Mouse (Mus musculus) heart, embryonic 10.5 days (tissue): ENCODE results near the gene Tob1. TPM values are rescaled to one million over a fixed set of nuclear protein-coding genes. Genes with fewer than 3 reads are reported as not detected.

ENCODE experiments used
- polyA plus RNA-seq: library from polyadenylated mRNA; unstranded; fragments of >200 nt; fragmentation: Nextera tagmentation; extraction: Ambion mirVana; gene quantifications from 2 replicates; pipeline ENCODE4 v1.2.1, GENCODE M21; 2016

Tob1 gene
- polyA plus RNA-seq, 1 experiment from 2014 or later: 18.5 TPM

Other genes with a start within 250 kb of the Tob1 start
- 432 and 461 TPM in 2 replicates for gene Gm20390, start 243.2 kb upstream of the Tob1 start, polyA plus RNA-seq
- 188 and 263 TPM in 2 replicates for gene Nme1, start 242.9 kb upstream of the Tob1 start, polyA plus RNA-seq
- gene Spag9, start 215.4 kb upstream of the Tob1 start, polyA plus RNA-seq: 27.8 and 32.4 TPM in 2 replicates
- 0.59 and 1.7 TPM in 2 replicates for gene Wfikkn2, start 34.6 kb downstream of the Tob1 start, polyA plus RNA-seq
- gene Gm21885, start 70.4 kb downstream of the Tob1 start, polyA plus RNA-seq: 0.18 TPM in 1 of 2 replicates, not detected in the other
- gene Luc7l3, start 110.5 kb downstream of the Tob1 start, polyA plus RNA-seq: 66.3 and 93.4 TPM in 2 replicates
- 16.3 and 20.3 TPM in 2 replicates for gene Ankrd40, start 116.5 kb downstream of the Tob1 start, polyA plus RNA-seq
- 0.48 and 0.88 TPM in 2 replicates for gene Abcc3, start 181.5 kb downstream of the Tob1 start, polyA plus RNA-seq